Mouse (Mus musculus) liver, embryonic 14.5 days (tissue): ENCODE data around the gene Gabbr2. TPM values are rescaled to one million over a fixed set of nuclear protein-coding genes. Genes with fewer than 3 reads are reported as not detected.

Experiments
- ATAC-seq: fragments of 200-750 bp; cut with Nextera tagmentation; 2 replicates; pipeline ENCODE4 v1.8.0; 2017; ENCODE audit warnings: moderate number of reproducible peaks, mild to moderate bottlenecking, moderate library complexity; ENCODE audit not compliant: insufficient read depth
- DNase-seq, 3 experiments: peaks; one replicate each; pipeline ENCODE4 v3.0.0-alpha.2; 2012 to 2013; ENCODE audit warnings: low read depth in 3 of 3, low spot score in 3 of 3
- H3K27ac ChIP-seq: fragments of 300-500 bp; sonication (generic); 2 replicates; pipeline ENCODE4 v1.5.1; 2014; ENCODE audit warnings: moderate library complexity, mild to moderate bottlenecking, control low read depth, inconsistent platforms
- H3K27me3 ChIP-seq: fragments of 300-500 bp; sonication (generic); 2 replicates; pipeline ENCODE4 v1.6.1; 2014; ENCODE audit warnings: mild to moderate bottlenecking, low read length, moderate library complexity; ENCODE audit not compliant: control insufficient read depth, insufficient read depth
- H3K36me3 ChIP-seq: fragments of 300-500 bp; sonication (generic); replicated peaks from 2 replicates; pipeline ENCODE4 v1.6.1; 2014; ENCODE audit warnings: low read depth; ENCODE audit not compliant: control insufficient read depth, insufficient read depth
- H3K4me1 ChIP-seq, 2 experiments: fragments of 200-500 bp in 1 of 2; fragments of 300-500 bp in 1 of 2; sonication (generic) in 1 of 2; replicated peaks; 2 replicates each; pipeline ENCODE4 v1.6.1; 2012 to 2014; ENCODE audit warnings: antibody characterized with exemption in 1 of 2, inconsistent platforms in 1 of 2, low read length in 1 of 2; ENCODE audit not compliant: control insufficient read depth in 2 of 2, insufficient read depth in 2 of 2
- H3K4me2 ChIP-seq: fragments of 300-500 bp; sonication (generic); 2 replicates; pipeline ENCODE4 v1.6.1; 2014; ENCODE audit warnings: low read depth, mild to moderate bottlenecking, control low read depth, moderate library complexity
- H3K4me3 ChIP-seq, 2 experiments: fragments of 200-500 bp in 1 of 2; fragments of 300-500 bp in 1 of 2; sonication (generic) in 1 of 2; 2 replicates each; pipeline ENCODE4 v1.5.1; 2012 to 2014; ENCODE audit warnings: low read depth in 2 of 2, low read length in 2 of 2, mild to moderate bottlenecking in 2 of 2, control low read depth in 1 of 2, inconsistent platforms in 1 of 2, moderate library complexity in 1 of 2; ENCODE audit not compliant: insufficient read depth in 1 of 2
- H3K9ac ChIP-seq: fragments of 300-500 bp; sonication (generic); replicated peaks from 2 replicates; pipeline ENCODE4 v1.6.1; 2014; ENCODE audit warnings: mild to moderate bottlenecking, control low read depth, moderate library complexity
- H3K9me3 ChIP-seq: fragments of 300-500 bp; sonication (generic); 2 replicates; pipeline ENCODE4 v1.6.1; 2016; ENCODE audit warnings: low read length, mixed read lengths; ENCODE audit not compliant: control insufficient read depth
- CTCF ChIP-seq: IDR thresholded peaks from 2 replicates; pipeline ENCODE4 v1.5.1; 2016; ENCODE audit warnings: antibody characterized with exemption, low read depth, control low read depth
- EP300 ChIP-seq: IDR thresholded peaks from 2 replicates; pipeline ENCODE4 v1.6.1; 2016; ENCODE audit warnings: antibody characterized with exemption, low read depth
- WGBS: fragments of 180-500 bp; shearing (Covaris S2); extraction: QIAGEN DNeasy Blood & Tissue Kit; methylation state at CpG from one replicate; pipeline ENCODE4 v1.1.7; 2014; ENCODE audit not compliant: insufficient replicate concordance; 5-methylcytosine and 5-hydroxymethylcytosine counted together
- polyA plus RNA-seq, 2 experiments: library from polyadenylated mRNA; depleted of rRNA in 1 of 2; stranded (reverse) in 1 of 2; unstranded in 1 of 2; fragments of >200 nt; fragmentation: Nextera tagmentation in 1 of 2; extraction: Ambion mirVana in 1 of 2; gene quantifications; 2 replicates each; pipeline versions ENCODE4 v1.2.1 to v1.2.3; 2012 to 2014

The Gabbr2 gene
- polyA plus RNA-seq, 2 experiments: 0.07 TPM; not detected in 1

- TF ChIP-seq CTCF (no peak), EP300 (no peak)
- H3K4me1 ChIP-seq: no peaks in the 10 kb centered on the region
- H3K4me2 ChIP-seq: no peak overlapping the region
- DNase-seq: no peak
- WGBS: 61% methylated on average over 2 of the region's 2 CpGs
- H3K27ac ChIP-seq: no peak overlapping the region
- no peaks in the 10 kb centered on the region for H3K9me3 ChIP-seq
- H3K27me3 ChIP-seq: no peaks in the 10 kb centered on the region
- ATAC-seq: no peak
- no peak overlapping the region for H3K4me3 ChIP-seq
- no peaks in the 10 kb centered on the region for H3K36me3 ChIP-seq
- no peak overlapping the region for H3K9ac ChIP-seq
Measured at GRCm38 (mm10) chr4:46772591-46772990, 219.1 kb downstream of the Gabbr2 start.

- Histone ChIP-seq H3K27me3 (no peaks in the 10 kb centered on the region), H3K4me3 (no peak overlapping the region), H3K36me3 (no peaks in the 10 kb centered on the region), H3K9me3 (no peaks in the 10 kb centered on the region), H3K27ac (no peak overlapping the region), H3K4me1 (no peaks in the 10 kb centered on the region), H3K9ac (no peak overlapping the region), H3K4me2 (no peak overlapping the region)
- no peak for DNase-seq
- ATAC-seq: no peak
- 71% methylated on average over 12 of the region's 12 CpGs for WGBS
- TF ChIP-seq EP300: no peak
- no peak for TF ChIP-seq CTCF
Measured at GRCm38 (mm10) chr4:46771116-46771515, 220.6 kb downstream of the Gabbr2 start.

GRCm38 (mm10) chr4:46770635-46771034 lies 221.0 kb downstream of the Gabbr2 start:
- TF ChIP-seq CTCF (no peak), EP300 (no peak)
- WGBS: 66% methylated on average over 2 of the region's 2 CpGs
- Histone ChIP-seq H3K4me2 (no peak overlapping the region), H3K9ac (no peak overlapping the region), H3K9me3 (no peaks in the 10 kb centered on the region), H3K27ac (no peak overlapping the region), H3K27me3 (no peaks in the 10 kb centered on the region), H3K4me3 (no peak overlapping the region), H3K4me1 (no peaks in the 10 kb centered on the region), H3K36me3 (no peaks in the 10 kb centered on the region)
- ATAC-seq: no peak
- no peak for DNase-seq

- no peaks in the 10 kb centered on the region for H3K27me3 ChIP-seq
- H3K4me1 ChIP-seq: no peaks in the 10 kb centered on the region
- no peak overlapping the region for H3K4me3 ChIP-seq
- H3K9me3 ChIP-seq: no peaks in the 10 kb centered on the region
- TF ChIP-seq CTCF: no peak
- TF ChIP-seq EP300: no peak
- H3K9ac ChIP-seq: no peak overlapping the region
- no peaks in the 10 kb centered on the region for H3K36me3 ChIP-seq
- no peak for ATAC-seq
- no peak overlapping the region for H3K27ac ChIP-seq
- no peak for DNase-seq
- WGBS: 53% methylated on average over 8 of the region's 8 CpGs
- H3K4me2 ChIP-seq: no peak overlapping the region
Measured at GRCm38 (mm10) chr4:46770090-46770489, 221.6 kb downstream of the Gabbr2 start.

GRCm38 (mm10) chr4:46766326-46766725 lies 225.3 kb downstream of the Gabbr2 start:
- Histone ChIP-seq H3K4me1 (no peaks in the 10 kb centered on the region; a peak in 1 of 4 replicates), H3K36me3 (no peaks in the 10 kb centered on the region), H3K4me2 (no peak overlapping the region), H3K9me3 (no peaks in the 10 kb centered on the region), H3K27me3 (no peaks in the 10 kb centered on the region), H3K4me3 (no peak overlapping the region), H3K9ac (no peak overlapping the region), H3K27ac (no peak overlapping the region)
- WGBS: 73% methylated on average over 7 of the region's 7 CpGs
- TF ChIP-seq EP300: no peak
- no peak for TF ChIP-seq CTCF
- no peak for DNase-seq
- ATAC-seq: no peak

GRCm38 (mm10) chr4:46759838-46760237 lies 231.8 kb downstream of the Gabbr2 start:
- DNase-seq (no peak), ATAC-seq (no peak)
- no peaks in the 10 kb centered on the region for H3K27me3 ChIP-seq
- peaks cover 0 to 2% of the 10 kb centered on the region in 2 experiments; a peak in 1 of 4 replicates for H3K4me1 ChIP-seq
- no peak overlapping the region for H3K4me2 ChIP-seq
- no peak overlapping the region for H3K27ac ChIP-seq
- 40% methylated on average over 1 of the region's 1 CpGs for WGBS
- H3K9me3 ChIP-seq: no peaks in the 10 kb centered on the region
- no peak overlapping the region for H3K9ac ChIP-seq
- no peaks in the 10 kb centered on the region for H3K36me3 ChIP-seq
- TF ChIP-seq CTCF (no peak), EP300 (no peak)
- no peak overlapping the region for H3K4me3 ChIP-seq
